In genomic region chr4:117887133-117887532, GRCm38 (mm10) we compare ENCODE assay signal across 8 mouse cellular contexts. TPM values are rescaled to one million over a fixed set of nuclear protein-coding genes. Genes with fewer than 3 reads are reported as not detected.
DNase-seq lines count a peak whose midpoint lies in the region; ATAC-seq lines count a peak whose summit lies in the region.

Atp6v0b (minus strand) TSS chr4:117887333.

- DNase-seq in adipocyte (ENCODE audit: low spot score) = peak; percentile 81
- DNase-seq in embryo, embryonic 10 days (ENCODE audit: low spot score) = peak; percentile 96
- peak; percentile 93 for DNase-seq in gastrocnemius, postnatal 10 days
- DNase-seq in induced T-regulatory cell, adult 2 months (ENCODE audit: low read depth) = peak; percentile 92
- DNase-seq in left cerebral cortex, adult 9 months (ENCODE audit: low spot score in 2 of 2) = peak; percentile 85 to 95
- peak; percentile 96 for DNase-seq in right cerebral cortex, postnatal 14 days
- DNase-seq in urinary bladder, postnatal 36 days (ENCODE audit: low spot score in 2 of 2) = peak; percentile 86 to 94

- peak; percentile 70 for ATAC-seq in megakaryocyte progenitor cell, adult 5-6 weeks (replicated peaks; ENCODE audit: poor library complexity)

RNA-seq across cellular contexts. Expression of gene Atp6v0b, which starts in this region (rescaled TPM):
- total RNA-seq in gastrocnemius, postnatal 10 days (2021) = 10 to 100 TPM; 60.6 to 74.5 TPM
- 308 and 311 TPM in 2 replicates for total RNA-seq in megakaryocyte progenitor cell, adult 5-6 weeks (2015)
- total RNA-seq in megakaryocyte progenitor cell, adult 5-6 weeks (2017) = 105 and 150 TPM in 2 replicates

Comparison
In these comparisons a context has a peak if more than half of its experiments do, and no peak if none do; other contexts are left out.
1. Peak in every context shown above with its lines: DNase-seq and ATAC-seq.